Mouse (Mus musculus) embryonic facial prominence, embryonic 12.5 days (tissue): ENCODE data around the gene Tpgs1. TPM values are rescaled to one million over a fixed set of nuclear protein-coding genes. Genes with fewer than 3 reads are reported as not detected.
A peak's percentile ranks its signal among the peaks of the same experiment; 100 is the strongest.

Source experiments
- ATAC-seq: fragments of 200-750 bp; cut with Nextera tagmentation; 2 replicates; pipeline ENCODE4 v1.8.0; 2017; ENCODE audit not compliant: insufficient number of reproducible peaks, insufficient read depth, low FRiP score, low TSS enrichment
- H3K27ac ChIP-seq: fragments of 300-500 bp; sonication (generic); 2 replicates; pipeline ENCODE4 v1.5.1; 2016; ENCODE audit warnings: mild to moderate bottlenecking
- H3K27me3 ChIP-seq: fragments of 300-500 bp; sonication (generic); 2 replicates; pipeline ENCODE4 v1.6.1; 2016; ENCODE audit warnings: mild to moderate bottlenecking, moderate library complexity
- H3K36me3 ChIP-seq: fragments of 300-500 bp; sonication (generic); 2 replicates; pipeline ENCODE4 v1.6.1; 2016; ENCODE audit warnings: mild to moderate bottlenecking
- H3K4me1 ChIP-seq: fragments of 300-500 bp; sonication (generic); 2 replicates; pipeline ENCODE4 v1.6.1; 2016
- H3K4me2 ChIP-seq: fragments of 300-500 bp; sonication (generic); replicated peaks from 2 replicates; pipeline ENCODE4 v1.6.1; 2016; ENCODE audit warnings: mild to moderate bottlenecking, moderate library complexity
- H3K4me3 ChIP-seq: fragments of 300-500 bp; sonication (generic); 2 replicates; pipeline ENCODE4 v1.5.1; 2016; ENCODE audit warnings: mild to moderate bottlenecking
- H3K9ac ChIP-seq: fragments of 300-500 bp; sonication (generic); 2 replicates; pipeline ENCODE4 v1.6.1; 2016; ENCODE audit warnings: mild to moderate bottlenecking, moderate library complexity
- H3K9me3 ChIP-seq: fragments of 300-500 bp; sonication (generic); 2 replicates; pipeline ENCODE4 v1.6.1; 2016; ENCODE audit warnings: mild to moderate bottlenecking, moderate library complexity
- WGBS: fragments of 180-500 bp; shearing (Covaris S2); methylation state at CpG from one replicate; pipeline ENCODE4 v1.1.7; 2016; 5-methylcytosine and 5-hydroxymethylcytosine counted together
- polyA plus RNA-seq: library from polyadenylated mRNA; unstranded; fragments of >200 nt; fragmentation: Nextera tagmentation; extraction: Ambion mirVana; gene quantifications from 2 replicates; pipeline ENCODE4 v1.2.1, GENCODE M21; 2016

The Tpgs1 gene
- polyA plus RNA-seq, 1 experiment from 2014 or later = 66.1 TPM

DNA sequence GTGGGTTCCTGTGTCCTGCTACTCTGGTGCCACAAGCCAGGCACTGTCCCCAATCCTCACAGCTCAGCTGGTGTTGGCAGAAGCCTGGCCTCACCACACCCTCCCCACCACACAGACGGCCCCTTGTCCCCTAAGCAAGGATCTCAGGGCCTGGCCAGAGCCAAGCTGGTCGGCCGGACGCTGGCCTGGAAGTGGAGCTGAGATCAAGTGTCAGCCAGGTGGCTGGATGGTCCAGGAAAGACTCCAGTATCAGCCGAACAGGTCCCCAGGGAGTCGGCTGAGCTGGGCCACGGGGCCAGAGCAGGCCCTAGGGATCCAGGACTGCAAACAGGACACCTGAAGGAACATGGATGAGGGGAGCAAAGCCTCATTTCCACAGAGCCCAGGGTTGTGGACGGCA, 23.5 kb upstream of the Tpgs1 start, which contains the start of gene Odf3l2:
Odf3l2 (minus strand) TSS at position 28 of the 400 bp plus-strand sequence.
- no peak within 1 kb of the TSS for H3K27ac ChIP-seq
- WGBS = 55% methylated on average over 8 of the region's 8 CpGs
- no peaks in the 10 kb centered on the region for H3K9me3 ChIP-seq
- no peak within 1 kb of the TSS for H3K4me2 ChIP-seq
- no peak within 1 kb of the TSS for H3K4me3 ChIP-seq
- no peaks in the 10 kb centered on the region for H3K27me3 ChIP-seq
- no peak for ATAC-seq
- no peaks in the 10 kb centered on the region for H3K4me1 ChIP-seq
- H3K9ac ChIP-seq = no peak within 1 kb of the TSS
- H3K36me3 ChIP-seq = no peaks in the 10 kb centered on the region

DNA sequence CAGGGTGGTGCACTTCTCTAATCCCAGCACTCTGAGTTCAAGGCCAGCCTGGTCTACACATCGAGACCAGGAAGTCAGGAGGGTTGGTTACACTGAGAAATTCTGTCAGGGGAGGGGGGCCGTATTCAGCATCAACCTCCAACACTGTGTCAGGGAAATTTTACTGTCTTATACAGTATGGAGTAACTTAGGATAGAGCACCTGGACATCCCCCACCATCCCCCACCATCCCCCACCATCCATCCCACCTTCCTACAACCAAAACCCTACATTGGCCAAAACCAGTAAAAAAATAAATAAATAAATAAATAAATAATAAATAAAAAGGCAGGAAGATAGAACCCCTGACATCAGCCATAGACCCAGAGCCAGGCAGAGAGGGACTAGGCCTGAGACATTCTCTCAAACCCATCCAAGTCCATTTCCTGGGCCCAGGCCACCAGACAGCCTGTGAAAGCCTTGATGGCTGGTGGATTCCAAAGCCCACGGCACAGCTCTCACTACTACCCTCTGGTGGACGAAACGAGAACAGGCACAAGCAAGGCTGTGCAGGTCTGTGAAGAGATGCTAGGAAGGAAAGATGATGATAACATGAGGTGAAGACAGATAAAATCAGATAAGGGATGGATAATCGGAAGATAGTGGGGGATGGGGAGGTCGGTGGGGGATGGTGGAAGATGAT, 20.0 kb upstream of the Tpgs1 start:
- no peaks in the 10 kb centered on the region for H3K36me3 ChIP-seq
- H3K27ac ChIP-seq = no peak overlapping the region
- 28% methylated on average over 7 of the region's 7 CpGs for WGBS
- no peak overlapping the region for H3K9ac ChIP-seq
- no peaks in the 10 kb centered on the region for H3K4me1 ChIP-seq
- no peak overlapping the region for H3K4me3 ChIP-seq
- no peak overlapping the region for H3K4me2 ChIP-seq
- H3K27me3 ChIP-seq = no peaks in the 10 kb centered on the region
- ATAC-seq = no peak
- H3K9me3 ChIP-seq = no peaks in the 10 kb centered on the region

DNA sequence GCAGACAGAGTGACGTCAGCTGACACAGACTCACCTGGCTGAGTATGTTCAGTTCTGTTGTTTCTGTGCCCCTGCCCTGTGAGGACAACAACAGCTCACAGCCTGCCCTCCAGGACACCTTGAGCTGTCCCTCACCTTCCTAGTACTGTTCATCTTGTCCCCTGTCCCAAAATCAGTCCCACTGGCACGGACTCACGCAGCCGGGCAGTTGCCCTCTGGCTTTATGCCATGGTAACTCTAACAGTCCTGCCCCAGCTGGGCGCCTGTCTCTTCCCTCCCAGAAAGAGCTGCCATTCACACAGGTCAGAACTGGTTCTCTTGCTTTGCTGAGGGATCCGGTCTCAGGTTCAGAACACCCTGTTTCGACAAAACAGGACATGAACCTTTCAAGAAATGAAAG, 16.4 kb upstream of the Tpgs1 start:
- H3K4me3 ChIP-seq = no peak overlapping the region
- 86% methylated on average over 7 of the region's 7 CpGs for WGBS
- H3K9ac ChIP-seq = no peak overlapping the region
- no peak for ATAC-seq
- no peak overlapping the region for H3K27ac ChIP-seq
- no peaks in the 10 kb centered on the region for H3K27me3 ChIP-seq
- no peak overlapping the region for H3K4me2 ChIP-seq
- H3K4me1 ChIP-seq = 0 out of 2 replicates have a peak, but pooled peaks cover 5% of the 10 kb centered on the region
- H3K9me3 ChIP-seq = no peaks in the 10 kb centered on the region
- H3K36me3 ChIP-seq = no peaks in the 10 kb centered on the region

DNA sequence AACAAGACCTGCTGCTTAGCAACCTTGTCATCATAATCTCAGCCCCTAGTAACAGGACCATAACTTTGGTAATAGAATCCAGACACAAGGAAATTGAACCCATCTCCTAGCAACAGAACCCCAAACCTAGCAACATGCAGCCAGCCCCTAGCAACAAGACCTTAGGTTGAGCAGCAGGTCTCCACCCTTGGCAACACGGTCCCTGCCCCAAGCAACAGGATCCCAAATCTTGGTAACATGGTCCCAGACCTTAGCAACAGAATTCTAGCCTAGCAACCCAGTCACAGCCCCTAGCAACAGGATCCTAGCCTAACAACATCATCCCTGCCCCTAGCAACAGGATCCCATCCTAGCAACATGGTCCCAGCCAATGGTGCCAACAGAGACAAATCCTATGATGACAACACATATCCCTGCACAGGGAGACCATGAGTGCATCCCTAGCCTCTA, 14.2 kb upstream of the Tpgs1 start:
- Histone ChIP-seq H3K4me3 (no peak overlapping the region), H3K27me3 (no peaks in the 10 kb centered on the region), H3K36me3 (no peaks in the 10 kb centered on the region), H3K4me2 (no peak overlapping the region), H3K4me1 (0 out of 2 replicates have a peak, but pooled peaks cover 5% of the 10 kb centered on the region), H3K9ac (no peak overlapping the region), H3K9me3 (no peaks in the 10 kb centered on the region), H3K27ac (no peak overlapping the region)
- WGBS = 12% methylated on average over 1 of the region's 1 CpGs
- peak; percentile 61; the same call in 1 of the 2 replicates for ATAC-seq

DNA sequence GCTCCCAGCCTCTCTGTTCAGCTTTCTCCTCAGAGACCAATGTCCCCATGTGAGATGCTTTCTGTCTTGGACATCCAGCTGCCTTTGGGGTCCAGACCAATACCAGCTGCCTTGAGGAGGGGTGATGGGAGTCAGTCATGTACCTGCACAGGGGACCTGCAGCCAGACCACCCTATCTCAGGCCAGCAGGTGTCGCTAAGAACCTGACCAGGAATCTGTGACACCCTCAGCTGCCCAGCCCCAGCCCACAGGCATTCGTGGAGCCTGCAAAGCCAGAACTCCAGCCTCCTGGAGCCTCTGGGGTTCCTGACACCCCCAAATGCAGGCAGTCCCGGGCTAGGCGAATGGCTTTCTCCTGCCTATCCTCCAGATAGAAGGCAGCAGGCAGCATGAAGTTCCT, 10.3 kb upstream of the Tpgs1 start:
- no peaks in the 10 kb centered on the region for H3K9me3 ChIP-seq

DNA sequence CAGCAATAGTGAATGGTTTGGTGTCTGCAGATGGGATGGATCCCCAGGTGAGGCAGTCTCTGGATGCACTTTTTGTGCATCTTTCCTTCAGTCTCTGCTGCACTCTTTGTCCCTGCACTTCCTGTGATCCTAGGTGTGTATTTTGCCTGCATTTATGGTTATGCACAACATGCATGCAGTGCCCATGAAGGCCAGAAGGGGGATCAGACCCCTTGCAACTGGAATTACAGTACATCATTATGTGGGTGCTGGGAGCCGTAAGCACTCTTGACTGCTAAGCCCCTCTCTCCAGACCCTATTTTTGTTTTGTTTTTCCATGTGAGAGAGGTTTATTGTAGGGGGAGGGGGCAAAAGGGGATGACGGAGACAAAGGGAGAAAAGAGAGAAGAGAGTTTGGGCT, 8.9 kb upstream of the Tpgs1 start:
- Histone ChIP-seq H3K36me3 (no peaks in the 10 kb centered on the region), H3K9ac (no peak overlapping the region), H3K27ac (no peak overlapping the region), H3K4me2 (no peak overlapping the region), H3K4me1 (0 out of 2 replicates have a peak, but pooled peaks cover under 1% of the 10 kb centered on the region), H3K9me3 (no peaks in the 10 kb centered on the region), H3K4me3 (no peak overlapping the region), H3K27me3 (no peaks in the 10 kb centered on the region)
- no peak for ATAC-seq
- 80% methylated on average over 2 of the region's 2 CpGs for WGBS

More for the DNA sequence above, 10.3 kb upstream of the Tpgs1 start:
- Histone ChIP-seq H3K9ac (no peak overlapping the region), H3K4me3 (no peak overlapping the region), H3K4me2 (no peak overlapping the region), H3K4me1 (0 out of 2 replicates have a peak, but pooled peaks cover 5% of the 10 kb centered on the region), H3K36me3 (no peaks in the 10 kb centered on the region), H3K27ac (no peak overlapping the region), H3K27me3 (no peaks in the 10 kb centered on the region)
- ATAC-seq = no peak
- WGBS = 15% methylated on average over 4 of the region's 4 CpGs

DNA sequence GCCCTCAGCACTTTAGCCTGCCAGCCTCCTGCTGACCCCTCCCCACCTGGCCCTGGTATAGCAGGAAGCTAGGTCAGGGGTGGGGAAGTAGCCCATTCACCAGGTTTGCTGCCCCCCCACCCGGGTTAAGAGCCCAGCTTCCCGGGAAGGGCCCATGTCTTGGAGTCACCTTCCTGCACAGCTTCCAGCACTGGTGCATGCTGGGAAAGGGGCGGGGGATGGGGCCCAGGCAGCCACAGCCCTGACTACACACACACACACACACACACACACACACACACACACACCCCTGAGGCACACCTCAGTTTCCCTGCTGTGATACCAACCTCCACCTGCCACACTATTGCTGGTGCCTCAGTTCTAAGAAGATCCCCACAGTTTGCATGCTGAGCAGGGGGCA, 7.3 kb upstream of the Tpgs1 start:
- H3K4me3 ChIP-seq = no peak overlapping the region
- ATAC-seq = no peak
- no peak overlapping the region for H3K9ac ChIP-seq
- H3K27me3 ChIP-seq = no peaks in the 10 kb centered on the region
- H3K4me2 ChIP-seq = no peak overlapping the region
- H3K36me3 ChIP-seq = no peaks in the 10 kb centered on the region
- H3K27ac ChIP-seq = no peak overlapping the region
- WGBS = 35% methylated on average over 3 of the region's 3 CpGs
- H3K4me1 ChIP-seq = no peaks in the 10 kb centered on the region
- no peaks in the 10 kb centered on the region for H3K9me3 ChIP-seq

DNA sequence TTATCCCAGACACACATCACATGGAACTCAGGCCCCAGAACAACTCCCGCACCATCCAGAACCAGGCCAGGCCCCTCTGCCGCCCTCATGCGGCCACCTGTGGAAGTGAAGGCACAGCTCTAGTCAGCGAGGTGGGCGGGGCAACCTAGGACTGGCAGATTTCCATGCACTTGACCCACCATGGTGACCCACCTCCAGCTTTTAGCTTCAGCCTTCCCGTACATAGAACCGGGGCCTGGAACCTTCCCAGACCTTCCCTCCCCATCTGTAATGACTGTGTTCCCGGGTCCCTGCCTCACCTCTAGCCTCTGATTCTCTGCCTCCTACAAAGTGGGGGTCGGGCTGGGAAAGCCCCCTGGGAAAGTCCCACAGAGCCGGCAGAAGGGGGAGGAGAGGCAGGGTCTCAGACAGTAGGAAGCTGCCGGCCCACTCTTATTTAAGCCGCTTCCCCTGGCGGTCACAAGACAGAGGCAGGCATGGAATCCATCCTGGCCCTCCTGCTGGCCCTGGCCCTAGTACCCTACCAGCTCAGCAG, 5.0 kb upstream of the Tpgs1 start, which contains the start of gene Madcam1:
Madcam1 (plus strand) TSS at position 429 of the 535 bp plus-strand sequence.
- Histone ChIP-seq H3K4me3 (no peak within 1 kb of the TSS), H3K27ac (no peak within 1 kb of the TSS)

DNA sequence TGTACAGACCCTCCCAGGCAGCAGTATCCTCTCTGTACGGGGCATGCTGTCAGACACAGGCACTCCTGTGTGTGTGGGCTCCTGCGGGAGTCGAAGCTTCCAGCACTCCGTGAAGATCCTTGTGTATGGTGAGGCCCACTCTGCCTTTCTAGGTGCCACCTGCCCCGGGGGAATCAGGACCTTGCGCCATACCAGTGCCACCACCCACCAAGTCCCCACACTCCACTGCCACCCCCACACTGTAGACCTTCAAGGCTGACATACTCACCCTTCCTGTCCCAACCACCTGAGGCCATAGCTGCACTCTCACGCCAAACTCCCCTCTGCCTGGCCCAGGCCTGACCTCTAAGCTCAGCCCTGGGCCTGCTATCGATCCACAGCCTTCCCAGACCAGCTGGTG, 4.1 kb upstream of the Tpgs1 start:
- 76% methylated on average over 8 of the region's 8 CpGs for WGBS
- no peak overlapping the region for H3K4me3 ChIP-seq
- no peaks in the 10 kb centered on the region for H3K9me3 ChIP-seq
- no peak overlapping the region for H3K4me2 ChIP-seq
- no peaks in the 10 kb centered on the region for H3K36me3 ChIP-seq
- no peak overlapping the region for H3K27ac ChIP-seq
- H3K27me3 ChIP-seq = no peaks in the 10 kb centered on the region
- peaks cover under 1% of the 10 kb centered on the region; the same call in 1 of the 2 replicates for H3K4me1 ChIP-seq
- no peak overlapping the region for H3K9ac ChIP-seq
- no peak for ATAC-seq

More for the DNA sequence above, 5.0 kb upstream of the Tpgs1 start, which contains the start of gene Madcam1:
- no peaks in the 10 kb centered on the region for H3K36me3 ChIP-seq
- H3K27me3 ChIP-seq = no peaks in the 10 kb centered on the region
- no peak within 1 kb of the TSS for H3K9ac ChIP-seq
- WGBS = 10% methylated on average over 13 of the region's 13 CpGs
- ATAC-seq = no peak
- no peaks in the 10 kb centered on the region for H3K9me3 ChIP-seq
- no peak within 1 kb of the TSS for H3K4me2 ChIP-seq
- no peaks in the 10 kb centered on the region for H3K4me1 ChIP-seq

DNA sequence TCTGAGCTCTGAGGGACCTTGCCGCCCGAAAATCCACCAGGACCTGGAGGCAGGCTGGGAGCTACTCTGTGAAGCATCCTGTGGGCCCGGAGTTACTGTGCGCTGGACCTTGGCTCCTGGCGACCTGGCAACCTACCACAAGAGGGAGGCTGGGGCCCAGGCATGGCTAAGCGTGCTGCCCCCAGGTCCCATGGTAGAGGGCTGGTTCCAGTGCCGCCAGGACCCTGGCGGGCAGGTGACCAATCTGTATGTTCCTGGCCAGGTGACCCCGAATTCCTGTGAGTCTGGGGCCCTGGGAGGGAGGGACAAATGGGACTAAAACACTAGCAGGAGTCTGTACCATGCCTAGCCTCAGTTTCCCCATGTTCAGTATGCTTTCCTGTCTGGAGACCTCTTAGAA, 2.7 kb upstream of the Tpgs1 start:
- no peaks in the 10 kb centered on the region for H3K36me3 ChIP-seq
- no peak overlapping the region for H3K4me3 ChIP-seq
- H3K27me3 ChIP-seq = no peaks in the 10 kb centered on the region
- H3K9me3 ChIP-seq = no peaks in the 10 kb centered on the region
- peaks cover 13% of the 10 kb centered on the region for H3K4me1 ChIP-seq
- no peak overlapping the region for H3K27ac ChIP-seq
- WGBS = 69% methylated on average over 9 of the region's 9 CpGs
- H3K4me2 ChIP-seq = no peak overlapping the region
- no peak overlapping the region for H3K9ac ChIP-seq
- ATAC-seq = no peak

DNA sequence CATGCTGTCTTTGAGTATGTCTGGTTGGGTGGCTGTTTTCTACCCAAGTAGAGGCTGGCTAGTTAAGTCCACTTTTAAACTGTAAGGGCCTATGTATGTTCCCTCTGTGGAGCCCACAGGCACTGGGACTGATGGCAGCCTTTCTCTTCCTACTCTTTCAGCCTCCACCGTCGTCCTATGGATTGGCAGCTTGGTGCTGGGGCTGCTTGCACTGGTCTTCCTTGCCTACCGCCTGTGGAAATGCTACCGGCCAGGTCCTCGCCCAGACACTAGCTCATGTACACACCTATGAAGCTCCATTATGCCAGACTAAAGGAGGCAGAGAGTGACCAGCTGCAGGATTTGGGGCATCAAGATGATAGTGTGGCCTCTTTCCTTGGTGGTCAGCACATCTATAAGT, 1.1 kb upstream of the Tpgs1 start:
- H3K4me2 ChIP-seq = no peak overlapping the region
- ATAC-seq = no peak
- H3K9me3 ChIP-seq = no peaks in the 10 kb centered on the region
- no peak overlapping the region for H3K27ac ChIP-seq
- H3K27me3 ChIP-seq = no peaks in the 10 kb centered on the region
- H3K4me3 ChIP-seq = no peak overlapping the region
- H3K4me1 ChIP-seq = peaks cover 13% of the 10 kb centered on the region
- no peak overlapping the region for H3K9ac ChIP-seq
- 0 out of 2 replicates have a peak, but pooled peaks cover 2% of the 10 kb centered on the region for H3K36me3 ChIP-seq
- WGBS = 82% methylated on average over 5 of the region's 5 CpGs

DNA sequence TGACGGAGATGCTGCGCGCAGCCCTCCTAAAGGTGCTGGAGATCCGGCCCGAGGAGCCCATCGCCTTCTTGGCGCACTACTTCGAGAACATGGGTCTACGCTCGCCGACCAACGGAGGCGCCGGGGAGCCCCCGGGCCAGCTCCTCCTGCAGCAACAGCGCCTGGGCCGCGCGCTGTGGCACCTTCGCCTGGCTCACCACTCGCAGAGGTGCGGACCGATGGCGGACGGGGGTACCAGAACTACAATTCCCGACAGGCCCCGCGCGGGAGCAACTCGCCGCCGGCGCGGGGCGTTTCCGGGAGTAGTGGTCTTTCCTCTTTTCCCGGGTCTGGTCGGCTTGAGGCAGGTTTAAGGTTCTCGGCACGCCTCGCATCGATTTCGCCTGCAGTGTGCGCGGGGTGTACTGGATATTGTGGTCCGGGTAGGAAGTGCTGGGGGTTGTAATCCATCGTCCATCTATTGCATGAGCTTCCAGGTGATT, 448 bp downstream of the Tpgs1 start:
- Histone ChIP-seq H3K4me1 (peaks cover 13% of the 10 kb centered on the region), H3K9me3 (no peaks in the 10 kb centered on the region), H3K27ac (peak overlapping the region; percentile 94), H3K9ac (peak overlapping the region; percentile 78), H3K36me3 (0 out of 2 replicates have a peak, but pooled peaks cover 7% of the 10 kb centered on the region), H3K4me2 (peak overlapping the region; percentile 91), H3K4me3 (peak overlapping the region; percentile 85), H3K27me3 (no peaks in the 10 kb centered on the region)
- WGBS = under 1% methylated on average over 47 of the region's 47 CpGs
- peak; percentile 44 for ATAC-seq
